Mouse (Mus musculus): ENCODE measurements at regions not wholly inside any gene's neighbourhood (a gene's known extent, or its start where the extent isn't known, plus 50 kb on each side); places are given as distances from the start of the nearest gene placed in this dataset.

DNA sequence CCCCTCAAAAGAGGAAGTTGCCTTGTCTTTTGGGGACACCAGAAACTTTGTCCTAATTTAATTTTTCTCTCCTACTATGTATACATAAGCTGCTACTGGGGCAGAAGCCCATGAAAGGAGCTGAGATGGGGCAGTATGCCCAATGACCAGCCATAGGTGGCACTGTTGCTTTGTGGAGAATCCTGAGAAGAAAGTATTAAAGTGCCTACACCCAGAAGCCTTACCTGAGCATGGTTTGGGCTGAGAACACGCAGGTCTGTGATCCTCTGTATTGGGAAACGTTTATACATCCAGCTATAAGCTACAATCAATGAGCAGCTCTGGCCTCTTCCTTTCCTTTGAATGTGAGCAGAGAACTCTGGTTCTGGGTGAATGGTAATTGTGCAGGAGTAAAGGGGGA is 1088.5 kb downstream of the Jrkl start:
- peak; percentile 1 to 5 for DNase-seq

GRCm38 (mm10) chr9:12113374-12113773 is 1132.3 kb downstream of the Jrkl start:
- DNase-seq, result no peak

Measured in cerebellum, postnatal 10 days (tissue).